Mouse (Mus musculus) heart, postnatal 10 days (tissue): ENCODE results near the gene Ptx3. TPM values are rescaled to one million over a fixed set of nuclear protein-coding genes. Genes with fewer than 3 reads are reported as not detected.

ENCODE experiments used
- DNase-seq, 2 experiments: peaks; one replicate each; pipeline ENCODE4 v3.0.0; 2021
- intact Hi-C: fragments of 180-260 bp; cut with DNase I; formaldehyde crosslinking; loops from one replicate; pipeline ENCODE4 v1.15.1; 2025
- total RNA-seq, 2 experiments: library from RNA; stranded (reverse); gene quantifications; 2 replicates each; pipeline ENCODE4 v1.2.3; 2021

The Ptx3 gene
- 1 to 10 TPM; 3.3 to 3.4 TPM for total RNA-seq

- intact Hi-C loops: loop anchor here (5.0 kb wide), 1 partner anchor 212 kb away; no protein-coding TSS in a partner anchor
- peak; percentile 15 to 18 for DNase-seq
Measured at GRCm38 (mm10) chr3:66219655-66220191, at the start of gene Ptx3. TSS of gene Ptx3 (plus strand) at chr3:66219910.

- intact Hi-C loops: no loop called here
- DNase-seq: peak; percentile 19 to 20
Measured at GRCm38 (mm10) chr3:66172907-66173306, 46.8 kb upstream of the Ptx3 start.

DNA sequence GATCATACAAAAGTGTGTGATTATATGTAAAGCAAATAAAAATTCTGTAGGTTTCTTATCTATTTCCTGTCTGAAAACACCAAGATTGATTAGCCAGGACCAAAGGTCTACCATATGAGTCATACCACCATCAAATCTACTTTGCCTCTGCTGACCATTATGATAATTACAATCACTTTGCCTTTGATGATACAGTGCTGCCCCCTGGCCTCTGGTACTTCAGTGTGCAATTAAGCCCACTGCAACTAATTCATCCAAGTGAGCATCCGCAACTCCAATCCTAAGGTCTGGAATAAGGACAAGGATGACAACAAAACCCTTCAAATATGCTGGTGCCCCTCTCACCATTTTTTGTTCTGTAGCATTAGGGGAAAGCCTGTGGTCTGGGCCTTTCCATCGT, 40.1 kb upstream of the Ptx3 start:
- intact Hi-C loops: no loop called here

DNA sequence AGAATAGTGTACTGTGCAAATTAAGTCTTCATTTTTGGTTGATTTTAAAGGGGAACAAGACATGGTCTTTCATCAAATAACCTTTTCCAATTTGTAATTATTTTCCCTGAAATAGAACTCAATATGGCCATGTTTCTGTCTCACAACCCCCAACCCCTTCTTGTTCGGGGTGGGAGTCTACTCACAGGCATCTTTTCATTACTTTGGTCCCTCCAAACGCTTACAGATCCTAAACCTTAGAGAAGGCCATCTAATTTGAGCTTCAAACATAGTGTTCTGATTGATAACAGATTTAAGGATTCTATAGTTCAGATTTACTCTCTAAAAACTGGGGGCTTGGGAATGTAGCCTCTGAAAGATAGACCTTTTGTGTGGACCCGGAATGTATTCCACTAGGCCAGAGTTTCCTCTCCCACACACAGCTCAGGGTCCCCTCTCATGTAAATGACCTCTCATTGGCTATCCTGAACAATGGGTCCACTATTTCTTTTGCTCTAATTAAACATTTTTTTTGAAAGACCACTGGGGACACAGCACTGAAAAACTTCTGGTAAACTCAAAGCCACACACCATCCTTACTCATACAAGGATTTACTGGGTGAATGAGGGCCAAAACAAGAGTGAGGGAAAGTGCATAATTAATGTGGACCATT, 25.7 kb upstream of the Ptx3 start:
- intact Hi-C loops: no loop called here
- no peak for DNase-seq

More for the DNA sequence above, 40.1 kb upstream of the Ptx3 start:
- no peak for DNase-seq

DNA sequence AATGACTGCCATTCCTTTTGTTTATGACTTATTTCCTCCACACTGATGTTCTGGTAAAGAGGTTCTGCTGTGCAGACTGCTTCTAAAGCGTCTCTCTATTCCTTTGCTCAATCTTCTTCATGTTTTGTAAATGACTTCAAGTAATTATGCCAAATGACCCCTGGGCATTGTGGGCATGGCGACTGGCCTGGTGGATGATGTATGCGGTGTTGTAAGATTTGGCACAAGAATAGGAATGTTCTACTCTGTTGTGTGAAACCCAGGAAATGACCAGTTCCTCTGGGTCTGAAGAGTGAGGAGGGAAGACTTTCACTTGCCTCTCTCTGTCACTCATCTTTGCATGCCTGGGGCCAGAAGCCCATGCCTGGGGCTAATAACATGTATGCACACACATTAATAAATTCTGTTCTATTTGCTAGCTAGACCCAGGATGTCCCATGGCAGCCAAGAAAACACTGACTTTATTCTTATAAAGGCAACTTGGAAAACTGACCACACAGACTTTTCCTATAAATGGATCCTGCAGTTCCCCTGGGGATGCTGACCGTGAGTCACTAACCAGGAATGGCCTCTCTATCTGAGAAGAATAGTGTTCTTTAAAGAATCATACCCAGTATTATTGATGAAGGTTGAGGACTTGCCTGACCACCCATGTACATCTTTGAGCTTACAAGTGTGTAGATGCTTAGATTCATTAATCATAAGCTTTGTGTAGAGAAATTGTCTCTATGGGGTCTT, 10.7 kb upstream of the Ptx3 start:
- peak in 1 of 2 experiments; percentile 7 for DNase-seq
- intact Hi-C loops: no loop called here

GRCm38 (mm10) chr3:66213524-66213923, 6.2 kb upstream of the Ptx3 start:
- no peak for DNase-seq
- intact Hi-C loops: no loop called here

- intact Hi-C loops: no loop called here
- peak in 1 of 2 experiments; percentile 26 for DNase-seq
Measured at GRCm38 (mm10) chr3:66215759-66216158, 4.0 kb upstream of the Ptx3 start.

DNA sequence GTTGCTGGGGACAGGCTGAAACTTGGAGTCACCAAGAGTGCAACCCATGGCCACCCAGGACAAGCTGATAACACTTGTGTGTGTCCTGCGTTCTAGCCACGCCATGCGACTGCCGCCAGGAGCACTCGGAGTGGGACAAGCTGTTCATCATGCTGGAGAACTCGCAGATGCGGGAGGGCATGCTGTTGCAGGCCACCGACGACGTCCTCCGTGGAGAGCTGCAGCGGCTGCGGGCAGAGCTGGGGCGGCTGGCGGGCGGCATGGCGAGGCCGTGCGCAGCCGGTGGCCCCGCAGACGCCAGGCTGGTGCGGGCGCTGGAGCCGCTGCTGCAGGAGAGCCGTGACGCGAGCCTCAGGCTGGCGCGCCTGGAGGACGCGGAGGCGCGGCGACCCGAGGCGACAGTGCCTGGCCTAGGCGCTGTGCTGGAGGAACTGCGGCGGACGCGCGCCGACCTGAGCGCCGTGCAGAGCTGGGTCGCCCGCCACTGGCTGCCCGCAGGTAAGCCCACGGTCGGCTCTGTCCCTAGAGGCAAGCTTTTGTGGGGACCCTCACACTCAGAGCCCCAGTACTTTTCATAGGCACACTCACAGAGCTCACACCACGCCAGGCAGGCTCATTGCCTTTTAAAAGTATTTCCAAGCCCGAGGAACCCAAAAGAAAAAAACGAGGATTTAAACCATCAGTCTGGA, 988 bp downstream of the Ptx3 start:
- DNase-seq: peak; percentile 57 to 58
- intact Hi-C loops: loop anchor here (5.0 kb wide), 1 partner anchor 213 kb away; no protein-coding TSS in a partner anchor

GRCm38 (mm10) chr3:66221243-66221611, 1.5 kb downstream of the Ptx3 start:
- DNase-seq: peak; percentile 41 to 55
- intact Hi-C loops: loop anchor here (5.0 kb wide), 1 partner anchor 214 kb away; no protein-coding TSS in a partner anchor

DNA sequence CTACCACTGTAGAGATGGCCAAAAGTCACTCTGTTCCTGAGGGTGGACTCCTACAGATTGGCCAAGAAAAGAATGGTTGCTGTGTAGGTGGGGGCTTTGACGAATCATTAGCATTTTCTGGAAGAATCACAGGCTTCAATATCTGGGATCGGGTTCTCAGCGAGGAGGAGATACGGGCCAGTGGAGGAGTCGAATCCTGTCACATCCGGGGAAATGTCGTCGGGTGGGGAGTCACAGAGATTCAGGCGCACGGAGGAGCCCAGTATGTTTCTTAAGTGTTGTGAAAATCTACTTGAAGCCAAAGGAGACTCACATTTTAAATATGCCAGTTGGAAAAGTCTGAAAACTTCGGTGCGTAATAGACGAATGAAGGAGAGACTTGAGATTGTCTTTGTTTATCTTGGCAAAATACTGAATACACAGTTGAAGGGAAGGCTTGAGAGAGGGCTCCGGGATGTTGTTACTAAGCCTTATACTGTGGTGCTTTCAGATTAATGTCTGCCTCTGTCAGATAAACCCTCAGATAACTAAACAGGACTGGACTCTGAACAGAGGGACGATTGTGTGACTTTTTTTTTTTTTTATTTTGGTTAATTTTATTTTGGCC, 5.3 kb downstream of the Ptx3 start:
- DNase-seq: peak; percentile 20 to 23
- intact Hi-C loops: loop anchor here (5.0 kb wide), 1 partner anchor 218 kb away; no protein-coding TSS in a partner anchor

- intact Hi-C loops: loop anchor here (5.0 kb wide), 2 partner anchors 169 to 234 kb away; no protein-coding TSS in a partner anchor
- peak; percentile 22 to 31 for DNase-seq
Measured at GRCm38 (mm10) chr3:66236234-66236871, 16.6 kb downstream of the Ptx3 start.

- intact Hi-C loops: no loop called here
Measured at GRCm38 (mm10) chr3:66240476-66240875, 20.8 kb downstream of the Ptx3 start.

GRCm38 (mm10) chr3:66251842-66252241, 32.1 kb downstream of the Ptx3 start:
- peak in 1 of 2 experiments; percentile 7 for DNase-seq
- intact Hi-C loops: no loop called here

More at GRCm38 (mm10) chr3:66240476-66240875, 20.8 kb downstream of the Ptx3 start:
- DNase-seq: peak; percentile 30 to 33

GRCm38 (mm10) chr3:66254504-66255105, 34.9 kb downstream of the Ptx3 start:
- intact Hi-C loops: no loop called here
- no peak for DNase-seq

DNA sequence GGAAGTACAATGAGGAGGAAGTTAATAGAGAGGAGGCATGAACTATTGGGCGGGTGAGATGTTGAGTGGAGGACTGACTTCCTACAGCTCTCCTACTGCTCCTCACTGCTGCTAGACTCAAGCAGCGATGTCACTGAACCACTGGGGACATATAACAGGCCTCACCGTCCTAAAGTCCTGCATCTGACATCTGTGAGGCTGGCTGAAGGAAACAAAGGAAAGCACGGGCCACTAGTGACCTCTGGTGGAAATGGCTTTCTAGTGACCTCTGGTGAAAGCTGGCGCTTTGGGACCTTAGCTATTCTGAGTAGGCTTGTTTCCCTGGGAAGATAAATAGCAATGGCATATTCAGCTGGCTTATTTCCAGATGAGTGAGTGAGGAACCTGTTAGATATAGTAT, 42.6 kb downstream of the Ptx3 start:
- intact Hi-C loops: loop anchor here (1.0 kb wide), 1 partner anchor 258 kb away; no protein-coding TSS in a partner anchor
- peak; percentile 58 to 64 for DNase-seq

GRCm38 (mm10) chr3:66263270-66263669, 43.6 kb downstream of the Ptx3 start:
- intact Hi-C loops: no loop called here

More at GRCm38 (mm10) chr3:66263270-66263669, 43.6 kb downstream of the Ptx3 start:
- no peak for DNase-seq
